Mouse (Mus musculus): ENCODE measurements around the gene Tab2.
A peak's percentile ranks its signal among the peaks of the same experiment; 100 is the strongest.
"Not testable (repeated sequence)": the region's sequence is repeated elsewhere in the genome, so short reads cannot be mapped to it uniquely, and the experiment has no call there.

Tab2 gene

GRCm38 (mm10) chr10:7888256-7888868 lies 67.7 kb downstream of the Tab2 start:
- DNase-seq (ENCODE audit: low spot score in 2 of 2): no peak

DNA sequence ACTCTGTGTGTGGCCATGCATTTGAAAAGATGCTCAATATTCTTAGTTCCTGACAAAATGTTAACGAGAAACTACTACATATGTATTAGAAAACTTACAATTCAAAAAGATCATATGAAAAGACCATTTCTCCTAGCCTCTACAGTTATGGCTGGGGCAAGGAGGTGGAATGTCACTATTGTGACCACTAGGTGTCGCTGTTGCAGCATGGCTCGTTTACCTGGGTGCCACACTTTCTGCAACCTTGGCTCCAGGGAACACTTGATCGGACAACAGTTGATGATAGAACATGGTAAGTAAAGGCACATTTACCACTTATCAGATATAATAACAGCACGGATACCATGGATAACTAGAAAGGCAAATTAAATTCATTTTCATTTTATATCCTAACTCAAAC lies 72.5 kb downstream of the Tab2 start:
- DNase-seq (ENCODE audit: low spot score in 2 of 2): peak; percentile 75 to 81

DNA sequence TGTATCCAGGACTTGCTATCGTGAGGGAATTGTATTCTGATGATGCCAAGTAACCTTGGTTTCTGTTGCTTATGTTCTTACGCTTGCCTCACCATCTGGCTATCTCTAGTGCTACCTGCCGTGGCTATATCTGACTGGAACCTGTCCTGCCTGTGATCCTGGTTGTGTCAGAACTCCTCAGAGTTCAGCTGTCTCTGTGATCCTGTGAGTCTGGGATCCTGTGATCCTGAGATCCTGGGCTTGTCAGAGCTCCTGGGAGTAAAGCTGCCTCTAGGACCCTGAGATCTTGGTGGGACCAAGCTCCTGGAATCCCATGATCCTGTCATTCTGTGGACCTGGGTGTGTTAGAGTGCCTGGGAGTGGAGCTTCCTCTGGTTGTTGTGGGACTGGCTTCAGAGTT lies 74.1 kb downstream of the Tab2 start:
- DNase-seq (ENCODE audit: low spot score in 2 of 2): no peak

DNA sequence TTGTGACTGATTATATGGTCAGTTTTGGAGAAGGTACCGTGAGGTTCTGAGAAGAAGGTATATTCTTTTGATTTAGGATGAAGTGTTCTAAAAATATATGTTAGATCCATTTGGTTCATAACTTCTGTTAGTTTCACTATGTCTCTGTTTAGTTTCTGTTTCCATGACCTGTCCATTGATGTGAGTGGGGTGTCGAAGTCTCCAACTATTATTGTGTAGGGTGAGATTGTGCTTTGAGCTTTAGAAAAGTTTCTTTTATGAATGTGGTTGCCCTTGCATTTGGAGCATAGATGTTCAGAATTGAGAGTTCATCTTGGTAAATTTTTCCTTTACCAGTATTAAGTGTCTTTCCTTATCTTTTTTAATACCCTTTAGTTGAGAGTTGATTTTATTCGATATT lies 75.7 kb downstream of the Tab2 start:
- DNase-seq (ENCODE audit: low spot score in 2 of 2): not testable (repeated sequence)

DNA sequence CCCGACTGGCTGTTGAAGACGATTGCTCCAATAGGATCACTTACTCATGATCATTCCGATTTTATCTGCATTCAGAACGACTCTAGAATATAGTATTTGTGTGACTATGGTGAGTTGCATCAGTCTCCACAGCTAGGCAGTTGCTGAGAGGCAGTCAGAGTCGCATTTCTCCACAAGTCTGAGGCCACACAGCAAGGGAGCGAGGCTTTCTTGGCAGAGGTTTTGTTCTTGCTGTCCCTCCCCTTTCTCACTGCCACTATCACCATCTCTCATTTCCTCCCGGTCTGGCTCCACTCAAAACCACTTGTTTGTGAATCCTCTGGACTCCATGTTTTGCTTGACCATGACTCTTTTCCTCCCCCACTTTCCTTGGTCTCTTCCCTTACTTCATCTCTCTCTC lies 81.8 kb downstream of the Tab2 start:
- DNase-seq (ENCODE audit: low spot score in 2 of 2): no peak

DNA sequence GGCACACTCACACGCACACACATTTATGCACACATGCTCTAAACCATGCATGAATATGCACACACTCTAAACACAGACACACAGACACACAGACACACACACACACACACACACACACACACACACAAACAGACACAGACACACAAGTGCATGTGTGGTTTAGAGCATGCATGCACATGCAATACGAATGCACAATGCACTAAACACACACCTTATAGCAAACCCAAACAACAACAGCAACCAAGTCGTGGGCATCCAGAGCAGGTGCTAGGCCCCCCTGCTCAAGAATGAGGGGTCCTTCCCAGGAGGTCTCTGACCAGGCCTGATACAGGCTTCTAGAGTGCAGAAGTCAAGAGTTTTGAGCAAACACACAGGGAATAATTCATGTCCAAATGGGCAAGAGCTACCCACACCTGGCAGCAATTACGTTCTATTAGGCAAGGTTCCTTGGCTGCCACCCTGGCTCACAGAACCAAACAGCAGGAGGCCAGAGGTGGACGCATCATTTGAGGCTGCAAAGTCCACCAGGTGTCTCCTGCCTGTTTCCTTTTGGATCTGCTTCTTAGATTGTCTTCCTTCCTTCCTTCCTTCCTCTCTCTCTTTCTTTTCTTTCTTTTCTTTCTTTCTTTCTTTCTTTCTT lies 84.5 kb downstream of the Tab2 start:
- DNase-seq (ENCODE audit: low spot score in 2 of 2): no peak

DNA sequence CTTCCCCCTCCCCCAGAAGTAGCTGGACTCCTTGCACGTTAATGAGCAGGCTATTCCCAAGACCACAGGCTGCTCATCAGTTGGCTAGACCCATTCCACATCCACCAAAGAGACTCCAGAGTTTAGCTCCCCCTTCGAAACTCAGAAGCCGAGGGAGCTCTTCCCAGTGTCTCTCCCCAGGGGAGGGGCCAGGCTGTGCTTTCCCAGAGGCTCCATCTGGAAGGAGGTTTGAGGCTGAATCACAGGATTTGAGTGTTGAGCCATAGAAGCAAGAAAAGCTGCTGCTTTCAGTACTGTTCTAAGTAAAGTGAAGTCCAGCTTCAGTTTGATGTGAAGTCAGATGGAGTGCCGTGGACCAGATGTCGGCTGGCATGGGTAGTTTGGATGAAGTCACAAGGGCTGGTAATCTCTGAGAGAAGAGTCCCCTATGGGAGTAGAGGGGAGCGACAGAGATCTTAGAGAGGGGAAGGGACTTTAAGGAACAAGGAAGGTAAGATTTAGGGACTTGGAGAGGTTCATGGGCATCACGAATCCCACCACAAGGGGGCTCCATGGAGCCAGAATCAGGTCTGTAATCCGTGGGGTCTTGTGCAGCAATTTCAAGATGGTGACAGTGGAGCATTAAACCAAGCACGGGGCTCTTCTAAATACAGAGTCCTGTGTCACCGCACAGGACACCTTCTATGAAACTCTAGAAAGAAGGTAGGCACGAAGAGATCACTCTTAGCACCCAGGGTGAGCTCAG lies 85.3 kb downstream of the Tab2 start:
- DNase-seq (ENCODE audit: low spot score in 2 of 2): peak; percentile 51 to 61

GRCm38 (mm10) chr10:7869746-7870145 lies 86.3 kb downstream of the Tab2 start:
- no peak for DNase-seq (ENCODE audit: low spot score in 2 of 2)

- DNase-seq (ENCODE audit: low spot score in 2 of 2): no peak
These were observed 88.4 kb downstream of the Tab2 start for GRCm38 (mm10) chr10:7867666-7868030.

GRCm38 (mm10) chr10:7866762-7867665 lies 89.0 kb downstream of the Tab2 start:
- no peak for DNase-seq (ENCODE audit: low spot score in 2 of 2)

DNA sequence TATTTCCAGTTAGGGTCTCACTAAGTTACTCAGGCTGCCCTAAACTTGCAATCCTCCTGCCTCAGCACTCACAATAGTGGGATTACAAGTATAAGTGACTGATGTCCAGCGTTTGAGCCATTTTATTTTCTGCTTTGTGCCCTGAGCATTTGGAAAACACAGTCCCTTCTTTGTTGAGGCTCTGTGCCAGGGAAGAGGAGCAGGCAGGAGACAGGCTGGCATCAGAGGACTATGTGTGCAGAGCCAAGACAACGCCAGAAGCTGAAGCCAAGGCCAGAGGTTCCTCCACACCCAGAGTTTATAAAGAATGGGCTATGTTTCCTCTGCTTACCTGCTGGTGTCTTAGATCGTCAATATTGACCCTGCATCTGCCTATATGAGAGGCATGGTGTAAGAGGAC lies 91.2 kb downstream of the Tab2 start:
- DNase-seq (ENCODE audit: low spot score in 2 of 2): no peak

DNA sequence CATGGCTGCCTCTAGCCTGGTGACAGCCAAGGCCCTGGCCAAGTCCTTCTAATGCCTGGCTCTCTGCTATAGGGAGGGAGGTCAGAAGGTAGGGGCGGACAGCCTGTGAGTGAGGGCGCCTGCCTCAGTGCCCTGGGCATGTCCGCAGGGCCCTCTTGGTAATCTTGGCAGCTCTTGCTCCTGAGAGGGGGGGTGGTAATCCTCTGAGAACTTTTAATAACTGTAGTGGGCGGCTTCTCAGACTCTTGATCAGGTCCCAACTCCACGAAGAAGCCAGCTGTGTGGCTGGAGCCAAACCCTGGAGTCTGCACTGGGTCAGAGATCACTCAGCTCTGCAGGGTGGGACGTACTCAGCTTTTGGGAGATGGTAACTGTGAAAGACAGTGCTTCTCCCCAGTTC lies 91.8 kb downstream of the Tab2 start:
- no peak for DNase-seq (ENCODE audit: low spot score in 2 of 2)

DNA sequence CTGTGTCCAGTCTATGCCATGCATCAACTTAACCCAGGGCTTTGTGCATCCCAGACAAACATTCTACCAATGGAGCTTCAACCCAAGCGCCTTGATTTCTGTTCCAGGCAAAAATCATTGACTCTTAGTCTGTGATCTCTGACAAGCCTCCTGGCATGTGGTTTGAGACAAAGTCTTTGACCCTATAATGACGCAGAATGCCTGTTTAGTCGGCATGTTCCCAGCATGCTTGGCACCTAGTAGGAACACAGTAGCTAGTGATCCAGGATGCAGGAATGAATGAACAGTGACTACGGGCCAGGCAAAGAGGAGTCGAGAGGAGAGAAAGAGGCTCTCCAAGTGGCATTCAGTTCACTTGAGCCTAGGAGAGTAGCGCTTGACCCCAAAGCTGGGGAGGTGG lies 92.6 kb downstream of the Tab2 start:
- no peak for DNase-seq (ENCODE audit: low spot score in 2 of 2)

DNA sequence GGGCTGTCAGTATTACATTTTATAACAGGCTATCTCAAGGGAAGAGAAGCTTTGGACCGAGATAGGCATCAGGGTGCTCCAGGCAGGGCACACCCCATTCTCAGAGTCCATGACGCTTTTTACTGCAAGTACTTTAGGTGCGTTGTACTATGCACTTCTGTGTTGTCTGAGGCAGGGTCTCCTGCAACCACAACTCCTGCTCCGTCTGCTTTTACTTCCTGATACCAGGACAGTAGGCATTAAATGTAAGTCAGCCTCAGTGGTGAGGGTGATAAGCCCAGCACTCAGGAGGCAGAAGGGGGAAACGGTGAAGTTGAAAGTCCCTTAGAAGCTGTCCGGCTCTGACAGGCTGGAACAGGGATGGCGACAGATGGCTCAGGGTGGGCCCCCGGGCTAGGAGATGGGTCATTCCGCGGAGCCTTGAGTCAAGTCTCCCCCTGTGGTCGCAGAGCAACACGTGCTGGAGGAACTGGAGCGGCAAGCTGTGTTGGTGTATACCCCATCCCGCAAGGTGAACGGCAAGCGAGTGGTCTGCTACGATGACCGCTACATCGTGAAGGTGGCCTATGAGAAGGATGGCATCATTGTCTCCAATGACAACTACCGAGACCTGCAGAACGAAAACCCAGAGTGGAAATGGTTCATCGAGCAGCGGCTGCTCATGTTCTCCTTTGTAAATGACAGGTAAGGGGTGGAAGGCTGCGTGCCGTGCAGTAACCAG lies 93.9 kb downstream of the Tab2 start:
- DNase-seq (ENCODE audit: low spot score in 2 of 2): no peak

DNA sequence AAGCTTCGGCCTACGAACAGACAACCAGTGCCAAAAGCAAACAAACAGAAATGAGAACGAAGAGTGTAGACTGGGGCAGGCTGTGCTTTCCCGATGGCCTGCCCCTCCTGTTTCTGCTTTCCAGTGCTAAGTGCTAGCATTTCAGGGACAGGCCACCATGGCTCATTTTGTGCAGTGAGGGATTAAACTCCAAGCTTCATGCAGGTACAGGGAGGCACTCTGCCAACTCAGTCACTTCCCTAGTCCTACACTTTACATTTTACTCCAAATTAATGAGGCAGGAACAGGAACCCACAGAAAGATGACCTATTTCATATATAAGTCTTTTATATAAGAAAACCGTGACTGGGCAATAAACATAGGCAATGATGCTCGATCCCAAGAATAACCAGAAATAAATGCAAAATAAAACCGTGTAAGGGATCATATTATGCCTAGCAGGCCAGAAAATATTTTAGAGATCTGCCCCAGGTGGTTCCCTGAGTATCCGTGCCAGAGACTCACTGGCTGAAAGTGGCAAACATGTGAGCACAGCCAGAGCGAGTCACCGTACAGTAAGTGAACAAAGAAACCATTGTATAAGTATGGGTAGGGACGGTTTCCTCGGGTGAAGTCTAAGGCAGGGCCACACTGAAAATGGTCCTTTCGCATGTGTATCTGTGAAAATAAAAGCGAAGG lies 94.6 kb downstream of the Tab2 start:
- no peak for DNase-seq (ENCODE audit: low spot score in 2 of 2)

DNA sequence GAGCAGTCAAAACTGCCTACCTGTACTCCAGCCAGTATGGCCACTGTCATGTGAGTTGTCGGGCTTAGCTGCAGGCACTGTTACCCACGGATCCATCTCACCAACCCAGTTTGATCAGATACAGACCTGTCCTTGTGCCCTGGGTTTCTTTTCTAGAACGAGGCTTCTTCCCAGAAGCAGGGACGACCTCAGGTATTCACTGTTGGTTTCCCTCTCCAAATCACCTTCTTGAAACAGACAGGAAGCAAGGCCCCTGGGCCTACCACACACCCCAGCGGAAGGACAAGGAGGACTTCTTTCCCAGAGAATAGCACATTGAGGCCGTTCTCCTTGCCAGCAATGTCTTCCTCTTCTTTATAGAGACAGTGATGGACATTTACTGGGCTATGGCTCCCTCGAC lies 95.5 kb downstream of the Tab2 start:
- no peak for DNase-seq (ENCODE audit: low spot score in 2 of 2)
